Mouse (Mus musculus) embryonic stem cell, embryonic (primary cell): ENCODE results near the gene Ndrg4.

Source experiments
- CTCF ChIA-PET, 4 experiments: fragments of 300-600 bp in 2 of 4; fragments of 350-600 bp in 2 of 4; sonication (Branson Sonifier 250); formaldehyde crosslinking; loops; one replicate each; lab custom pipeline; 2022; ENCODE audit warnings: inconsistent platforms in 2 of 4; lab: Charles Lee
- POLR2A ChIA-PET, 4 experiments: fragments of 300-600 bp in 2 of 4; fragments of 350-600 bp in 2 of 4; sonication (Branson Sonifier 250); formaldehyde crosslinking; loops; one replicate each; lab custom pipeline; 2022; ENCODE audit warnings: antibody characterized with exemption in 4 of 4, inconsistent platforms in 1 of 4; lab: Charles Lee

Gene Ndrg4

GRCm38 (mm10) chr8:95741732-95742131 lies 65.0 kb downstream of the Ndrg4 start:
- ChIA-PET POLR2A (interaction anchor here (0.6 to 13.8 kb wide), 15 partner anchors 10 to 410 kb away, joined by 3 to 236 read pairs (median 4); partner anchors contain the start of genes Setd6 (in 2 of the 4), Usb1 (in 1 of the 4) and Zfp319 (in 1 of the 4)), CTCF (interaction anchor here in 3 of 4 experiments (0.8 to 1.4 kb wide), 3 partner anchors 17 to 142 kb away, joined by 3 to 7 read pairs (median 3); no protein-coding TSS in a partner anchor)

GRCm38 (mm10) chr8:95748028-95748427 lies 71.2 kb downstream of the Ndrg4 start:
- ChIA-PET CTCF (interaction anchor here in 1 of 4 experiments (1.4 kb wide), 1 partner anchor 10 kb away, joined by 4 read pairs; no protein-coding TSS in a partner anchor), POLR2A (interaction anchor here in 3 of 4 experiments (0.7 to 13.8 kb wide), 13 partner anchors 9 to 43 kb away, joined by 3 to 236 read pairs (median 5); partner anchors contain the start of gene Setd6 (in 1 of the 3))

- POLR2A ChIA-PET: interaction anchor here in 1 of 4 experiments (2.4 kb wide), 1 partner anchor 35 kb away, joined by 12 read pairs; the partner anchor contains the start of gene Setd6
- CTCF ChIA-PET: no interaction called here
Observed at GRCm38 (mm10) chr8:95751924-95752323, 75.1 kb downstream of the Ndrg4 start.

GRCm38 (mm10) chr8:95760323-95760722 lies 83.5 kb downstream of the Ndrg4 start:
- CTCF ChIA-PET: no interaction called here

GRCm38 (mm10) chr8:95764133-95764532 lies 87.4 kb downstream of the Ndrg4 start:
- CTCF ChIA-PET: no interaction called here
- POLR2A ChIA-PET: interaction anchor here in 2 of 4 experiments (0.7 to 4.7 kb wide), 4 partner anchors 20 to 48 kb away, joined by 3 to 34 read pairs (median 4); no protein-coding TSS in a partner anchor

More at GRCm38 (mm10) chr8:95760323-95760722, 83.5 kb downstream of the Ndrg4 start:
- POLR2A ChIA-PET: interaction anchor here in 2 of 4 experiments (0.9 to 4.7 kb wide), 2 partner anchors 10 to 16 kb away, joined by 3 to 34 read pairs; no protein-coding TSS in a partner anchor
